Mouse (Mus musculus): Measurements from ENCODE around the gene Zbtb24.

- no peak for TF ChIP-seq EP300 (IDR thresholded peaks at IDR 0.05; ENCODE audit: low read depth)
- TF ChIP-seq CTCF (IDR thresholded peaks at IDR 0.05; ENCODE audit: low read depth) = no peak
Measured at GRCm38 (mm10) chr10:41489708-41490517, 39.7 kb downstream of the Zbtb24 start, which contains the start of the genes Smpd2 and Ppil6.
